Mouse (Mus musculus) thymus, adult 2 months (tissue): Measurements from ENCODE around the gene Gm27021. TPM values are rescaled to one million over a fixed set of nuclear protein-coding genes. Genes with fewer than 3 reads are reported as not detected.

Source experiments
- DNase-seq: peaks from one replicate; pipeline ENCODE4 v3.0.0; 2021
- H3K27ac ChIP-seq: fragments of 200-500 bp; 2 replicates; pipeline ENCODE4 v1.5.1; 2012; ENCODE audit warnings: low read length, control low read depth; ENCODE audit not compliant: control insufficient read depth, insufficient read depth
- H3K27me3 ChIP-seq: fragments of 200-500 bp; 2 replicates; pipeline ENCODE4 v1.6.1; 2012; ENCODE audit warnings: mild to moderate bottlenecking, low read length, moderate library complexity, mixed read lengths; ENCODE audit not compliant: control insufficient read depth, insufficient read depth
- H3K36me3 ChIP-seq: fragments of 200-500 bp; 2 replicates; pipeline ENCODE4 v1.6.1; 2012; ENCODE audit warnings: mild to moderate bottlenecking, low read length, moderate library complexity; ENCODE audit not compliant: control insufficient read depth, insufficient read depth
- H3K4me1 ChIP-seq: fragments of 200-500 bp; replicated peaks from 2 replicates; pipeline ENCODE4 v1.6.1; 2012; ENCODE audit warnings: low read length; ENCODE audit not compliant: control insufficient read depth, insufficient read depth
- H3K4me3 ChIP-seq: fragments of 200-500 bp; 2 replicates; pipeline ENCODE4 v1.5.1; 2012; ENCODE audit warnings: mild to moderate bottlenecking, low read length, control low read depth, moderate library complexity; ENCODE audit not compliant: control insufficient read depth, insufficient read depth
- CTCF ChIP-seq: fragments of 200-500 bp; IDR thresholded peaks from 2 replicates; pipeline ENCODE4 v1.5.1; 2012; ENCODE audit warnings: mild to moderate bottlenecking, control low read depth, low read length, moderate library complexity, borderline replicate concordance; ENCODE audit not compliant: control insufficient read depth, poor library complexity, insufficient read depth; ENCODE audit errors: extremely low read depth
- POLR2A ChIP-seq: fragments of 200-500 bp; IDR thresholded peaks from 2 replicates; pipeline ENCODE4 v1.6.1; 2012; ENCODE audit warnings: mild to moderate bottlenecking, low read length, control low read depth, moderate library complexity; ENCODE audit not compliant: control insufficient read depth, poor library complexity, insufficient read depth; ENCODE audit errors: extremely low read depth
- WGBS: fragments of 180-500 bp; shearing (Covaris S2); methylation state at CpG from one replicate; pipeline ENCODE4 v1.1.7; 2018; 5-methylcytosine and 5-hydroxymethylcytosine counted together
- polyA plus RNA-seq: library from polyadenylated mRNA; depleted of rRNA; stranded (reverse); fragments of >200 nt; gene quantifications from 2 replicates; pipeline ENCODE4 v1.2.3, GENCODE M21; 2012; rRNA removed

Gene Gm27021
- polyA plus RNA-seq = 1.6 and 4.0 TPM in 2 replicates

DNA sequence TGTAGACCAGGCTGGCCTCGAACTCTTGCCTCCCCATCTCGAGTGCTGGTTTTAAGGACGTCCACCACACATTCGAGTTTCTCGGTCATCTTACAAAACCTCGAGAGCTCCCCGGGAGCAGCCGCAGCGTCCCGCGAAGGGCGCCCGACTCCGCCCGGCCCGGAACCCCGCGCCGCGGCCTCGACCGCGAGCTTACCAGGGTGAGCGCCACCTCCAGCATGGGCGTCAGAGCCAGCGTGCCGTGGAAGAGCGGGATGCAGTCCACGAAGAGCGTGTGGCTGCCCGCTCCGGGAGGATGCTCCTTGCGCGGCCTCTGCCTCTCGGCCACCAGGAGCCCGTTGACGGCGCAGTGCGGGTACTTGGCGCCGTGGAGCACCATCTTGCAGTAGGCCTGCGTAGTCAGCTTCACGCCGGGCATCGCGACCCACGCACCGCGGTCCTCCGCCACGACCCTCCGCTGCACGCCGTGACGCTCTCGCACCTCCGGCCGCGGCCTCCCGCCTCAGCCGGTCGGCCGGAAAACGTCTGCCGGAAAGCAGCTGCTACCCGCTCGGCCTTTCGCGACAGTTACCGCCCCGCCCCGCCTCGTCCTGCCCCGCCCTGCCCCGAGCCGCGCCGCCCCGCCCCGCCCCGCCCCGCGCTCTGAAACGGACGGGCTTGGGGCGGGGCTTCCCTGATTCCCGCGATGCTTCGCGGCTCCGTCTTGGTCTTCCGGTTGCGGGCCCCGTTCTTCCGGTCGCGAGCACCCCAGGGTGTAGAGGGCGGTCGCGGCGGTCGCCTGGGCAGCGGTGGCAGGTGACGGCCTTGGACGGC, at the start of gene Gm27021, which contains the start of gene Cox4i1:
Gene Gm27021, minus strand, starts transcription at position 519 of the 813 bp plus-strand sequence.
Gene Cox4i1, plus strand, starts transcription at position 662 of the 813 bp plus-strand sequence.
- Histone ChIP-seq H3K36me3 (peaks cover 10% of the 10 kb centered on the region), H3K27ac (0 out of 2 replicates have a peak within 1 kb of the TSS, but pooled peaks have one; percentile 3), H3K27me3 (no peaks in the 10 kb centered on the region), H3K4me3 (peak within 1 kb of the TSS; percentile 93), H3K4me1 (peaks cover 25% of the 10 kb centered on the region)
- DNase-seq = peak; percentile 92
- peak; percentile 88 for TF ChIP-seq POLR2A
- TF ChIP-seq CTCF = 0 out of 2 replicates have a peak, but pooled peaks have one; percentile 32
- WGBS = under 1% methylated on average over 105 of the region's 105 CpGs

DNA sequence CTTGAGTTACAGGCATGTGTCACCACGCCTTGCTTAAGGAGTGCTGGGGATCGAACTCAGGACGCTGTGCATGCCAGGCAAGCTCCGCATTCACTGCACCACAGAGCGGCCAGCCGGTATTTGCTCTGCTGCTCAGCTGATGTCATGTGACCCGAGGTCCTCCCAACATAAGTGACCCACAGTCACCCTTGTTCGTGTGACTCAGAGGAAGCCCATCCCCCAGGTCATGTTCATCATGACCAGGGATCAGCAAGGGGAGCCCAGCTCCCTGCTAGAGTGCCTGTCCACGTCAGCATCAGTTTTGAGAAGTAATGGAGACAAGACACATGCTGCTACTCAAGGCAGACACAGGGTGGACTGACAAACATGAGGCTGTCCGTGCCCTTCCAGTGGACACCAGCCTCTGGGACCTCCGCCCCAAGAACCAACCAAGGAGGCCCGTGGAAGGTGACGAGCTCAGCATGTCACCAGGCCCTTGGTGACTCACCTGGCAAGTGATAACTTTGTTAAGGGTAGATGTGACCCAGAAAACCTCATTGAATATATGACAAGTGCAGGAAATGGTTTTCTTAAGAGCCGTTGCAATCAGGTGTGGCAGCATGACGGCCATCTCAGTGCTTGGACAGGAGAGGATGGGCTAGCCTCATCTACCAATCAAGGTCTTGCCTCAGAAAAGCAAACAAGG, 48.3 kb upstream of the Gm27021 start:
- DNase-seq = no peak
- H3K27me3 ChIP-seq = no peaks in the 10 kb centered on the region
- peaks cover 21% of the 10 kb centered on the region for H3K4me1 ChIP-seq
- H3K36me3 ChIP-seq = no peaks in the 10 kb centered on the region
- peak overlapping the region; percentile 27; the same call in 1 of the 2 replicates for H3K27ac ChIP-seq
- WGBS = 76% methylated on average over 15 of the region's 15 CpGs
- TF ChIP-seq POLR2A (no peak), CTCF (no peak)
- H3K4me3 ChIP-seq = no peak overlapping the region

DNA sequence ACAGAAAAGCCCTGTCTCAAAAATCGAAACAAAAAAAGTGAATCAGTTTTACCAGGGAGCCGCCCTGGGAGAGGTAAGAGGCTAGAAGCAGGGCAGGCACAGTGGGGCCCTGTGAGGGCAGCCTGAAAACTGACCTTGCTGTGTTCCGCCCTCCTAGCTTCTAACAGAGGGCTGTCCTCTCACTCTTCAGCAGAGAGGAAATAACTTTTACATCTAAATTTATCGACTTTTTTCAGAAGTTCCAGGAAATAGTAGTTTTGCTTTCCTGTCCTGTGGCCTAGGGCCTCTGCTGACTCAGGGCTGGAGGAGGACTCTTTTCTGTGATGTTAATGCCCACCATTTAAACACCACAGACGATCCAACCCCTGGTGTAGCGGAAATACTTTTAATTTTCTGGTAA, 47.3 kb upstream of the Gm27021 start:
- Histone ChIP-seq H3K36me3 (no peaks in the 10 kb centered on the region), H3K27ac (no peak overlapping the region), H3K4me1 (peaks cover 21% of the 10 kb centered on the region), H3K4me3 (no peak overlapping the region), H3K27me3 (no peaks in the 10 kb centered on the region)
- TF ChIP-seq POLR2A (no peak), CTCF (no peak)
- WGBS = 18% methylated on average over 6 of the region's 6 CpGs
- no peak for DNase-seq

DNA sequence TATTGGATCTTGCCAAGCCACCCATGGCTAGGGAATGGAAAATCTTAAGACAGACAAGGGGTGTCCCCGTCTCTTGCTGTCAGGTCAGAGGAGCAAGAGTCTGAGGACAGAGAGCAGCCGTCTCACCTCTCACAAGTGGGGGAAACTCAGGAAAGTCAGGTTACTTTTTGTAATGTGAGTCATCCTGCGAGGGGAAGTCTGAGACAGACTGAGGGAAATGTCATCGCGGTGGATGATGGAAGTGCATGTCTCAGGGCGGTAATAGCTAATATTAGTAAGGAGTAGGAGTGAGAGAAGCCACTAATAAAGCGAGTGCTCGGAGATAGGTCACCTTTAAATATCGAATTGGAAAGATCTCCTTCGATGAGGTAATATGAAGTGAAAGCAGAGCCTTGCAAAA, 41.3 kb upstream of the Gm27021 start:
- Histone ChIP-seq H3K27ac (no peak overlapping the region), H3K4me3 (no peak overlapping the region), H3K4me1 (no peaks in the 10 kb centered on the region), H3K27me3 (no peaks in the 10 kb centered on the region), H3K36me3 (no peaks in the 10 kb centered on the region)
- WGBS = 59% methylated on average over 10 of the region's 10 CpGs
- no peak for TF ChIP-seq POLR2A
- DNase-seq = no peak

DNA sequence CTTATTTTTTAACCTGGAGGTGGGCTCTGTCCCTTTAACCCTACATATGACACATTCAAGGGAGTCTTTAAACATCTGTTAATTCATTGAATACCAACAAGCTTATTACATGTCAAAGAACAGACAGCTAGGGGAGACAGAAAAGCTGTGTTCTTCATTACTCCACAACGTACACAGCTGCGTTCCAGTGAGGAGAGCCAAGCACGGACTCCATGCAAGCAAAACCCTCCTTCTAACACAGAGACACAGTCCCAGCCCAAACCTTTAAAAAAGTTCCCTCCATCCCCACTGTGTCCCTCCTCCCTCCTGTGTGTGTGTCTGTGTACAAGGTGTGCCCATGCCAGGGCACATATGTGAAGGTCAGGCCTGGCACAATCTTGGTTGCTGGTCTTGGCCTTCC, 38.3 kb upstream of the Gm27021 start:
- TF ChIP-seq CTCF (no peak), POLR2A (no peak)
- Histone ChIP-seq H3K27me3 (no peaks in the 10 kb centered on the region), H3K27ac (no peak overlapping the region), H3K4me1 (peaks cover 13% of the 10 kb centered on the region), H3K4me3 (no peak overlapping the region), H3K36me3 (no peaks in the 10 kb centered on the region)
- no peak for DNase-seq
- 98% methylated on average over 3 of the region's 3 CpGs for WGBS

DNA sequence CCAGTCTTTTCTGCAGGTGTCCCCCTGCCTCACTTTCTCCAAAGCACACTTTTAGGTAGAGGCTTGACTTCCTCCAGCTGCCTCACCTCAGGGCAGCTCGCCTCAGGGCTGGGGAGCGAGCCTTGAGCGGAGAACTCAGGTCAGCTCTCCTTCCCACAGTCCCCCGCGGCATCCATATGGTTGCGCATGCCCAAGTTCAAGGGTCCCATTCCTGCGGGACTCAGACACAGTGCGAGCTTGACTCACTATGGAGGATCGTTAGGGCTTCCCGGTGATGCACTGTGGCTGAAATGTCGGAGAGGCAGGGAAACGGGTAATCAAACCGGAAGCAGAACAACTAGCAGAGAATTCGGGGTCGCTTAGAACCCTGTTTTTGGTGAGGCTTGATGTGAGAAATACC, 37.3 kb upstream of the Gm27021 start:
- H3K4me1 ChIP-seq = peaks cover 23% of the 10 kb centered on the region
- TF ChIP-seq CTCF = no peak
- TF ChIP-seq POLR2A = no peak
- 93% methylated on average over 15 of the region's 15 CpGs for WGBS

DNA sequence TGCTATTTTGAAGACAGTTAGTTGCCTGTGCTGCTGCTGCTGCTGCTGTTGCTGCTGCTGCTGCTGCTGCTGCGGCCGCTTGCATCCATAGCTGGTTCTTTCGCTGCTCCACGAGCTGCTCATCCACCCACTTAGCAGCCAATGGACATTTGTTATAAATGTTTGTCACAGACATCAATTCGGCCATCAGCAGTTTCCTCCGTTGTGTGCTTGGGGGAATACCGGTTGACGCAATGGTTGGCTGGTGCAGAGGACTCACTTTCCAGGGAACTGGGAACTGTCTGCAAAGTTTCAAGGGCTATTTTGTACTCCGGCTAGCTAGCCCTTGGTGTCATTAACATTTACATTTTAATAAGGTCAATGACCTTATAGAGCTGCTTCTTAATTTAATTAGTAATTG, 36.3 kb upstream of the Gm27021 start:
- no peak overlapping the region for H3K4me3 ChIP-seq
- no peak overlapping the region for H3K27ac ChIP-seq
- TF ChIP-seq POLR2A (no peak), CTCF (no peak)
- no peaks in the 10 kb centered on the region for H3K27me3 ChIP-seq
- H3K36me3 ChIP-seq = no peaks in the 10 kb centered on the region
- peaks cover 31% of the 10 kb centered on the region for H3K4me1 ChIP-seq
- DNase-seq = no peak
- WGBS = 91% methylated on average over 9 of the region's 9 CpGs

More for the DNA sequence above, 37.3 kb upstream of the Gm27021 start:
- Histone ChIP-seq H3K36me3 (no peaks in the 10 kb centered on the region), H3K27ac (no peak overlapping the region), H3K27me3 (no peaks in the 10 kb centered on the region), H3K4me3 (no peak overlapping the region)
- no peak for DNase-seq
